Mouse (Mus musculus) thymus, adult 18-20 months (tissue): ENCODE results near the gene Syce3.
"Not testable (repeated sequence)": the region's sequence is repeated elsewhere in the genome, so short reads cannot be mapped to it uniquely, and the experiment has no call there.

Experiments used
- DNase-seq, 2 experiments: peaks; one replicate each; pipeline ENCODE4 v3.0.0; 2022; ENCODE audit warnings: mixed read lengths in 2 of 2

The Syce3 gene

DNA sequence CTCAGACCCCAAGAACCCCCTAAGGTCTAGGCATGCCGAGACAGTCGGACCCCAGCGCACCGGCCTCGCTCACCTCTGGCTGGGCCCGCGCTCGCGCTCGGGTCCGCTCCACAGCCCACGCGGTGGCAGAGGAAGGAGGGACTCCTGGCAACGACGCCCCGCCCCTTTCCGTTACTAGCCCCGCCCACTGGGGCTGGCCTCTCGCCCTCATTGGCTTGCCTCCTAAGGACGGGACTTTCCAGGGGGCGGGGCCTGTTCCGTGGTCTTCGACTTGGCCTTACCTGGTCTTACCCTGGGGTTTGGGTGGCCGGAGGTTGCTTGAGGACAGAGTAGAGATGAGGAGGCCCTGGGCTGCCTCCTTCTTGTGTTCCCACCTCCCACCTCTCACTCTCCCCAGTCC lies at the start of gene Syce3:
Syce3 (minus strand) TSS at position 386 of the 400 bp plus-strand sequence.
- DNase-seq, result no peak

DNA sequence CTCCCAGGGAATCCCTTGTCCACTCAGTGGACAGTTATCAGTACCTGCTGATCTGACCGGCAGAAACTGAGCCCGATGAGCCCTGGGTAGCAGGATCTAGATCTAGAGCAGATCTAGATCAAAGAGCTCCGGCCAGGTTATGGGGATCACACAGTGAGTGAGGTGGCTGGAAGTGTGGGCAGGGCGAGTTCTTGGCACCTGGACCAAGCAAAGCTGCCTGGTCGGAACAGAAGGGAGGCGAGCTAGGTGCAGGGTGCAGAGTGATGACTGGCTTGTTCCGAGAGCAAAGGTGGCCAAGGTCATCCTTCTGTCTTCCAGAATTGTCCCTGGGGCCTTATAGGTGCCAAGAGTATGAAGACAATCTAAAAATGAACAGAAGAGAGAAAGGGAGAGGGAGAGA lies 49.5 kb upstream of the Syce3 start:
- no peak for DNase-seq

DNA sequence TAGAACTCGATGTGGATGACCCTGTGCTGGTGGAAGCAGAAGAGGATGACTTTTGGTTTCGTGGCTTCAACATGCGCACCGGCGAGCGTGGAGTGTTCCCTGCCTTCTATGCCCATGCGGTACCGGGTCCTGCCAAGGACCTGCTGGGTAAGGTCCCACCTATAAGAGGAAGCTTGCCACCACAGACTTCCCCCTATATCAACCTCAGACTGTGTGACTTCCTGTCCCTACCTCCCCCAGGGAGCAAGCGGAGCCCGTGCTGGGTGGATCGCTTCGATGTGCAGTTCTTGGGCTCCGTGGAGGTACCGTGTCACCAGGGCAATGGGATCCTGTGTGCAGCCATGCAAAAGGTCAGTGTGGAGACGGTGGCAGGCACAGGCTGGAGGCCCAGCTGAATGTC lies 48.6 kb upstream of the Syce3 start:
- DNase-seq, result no peak

DNA sequence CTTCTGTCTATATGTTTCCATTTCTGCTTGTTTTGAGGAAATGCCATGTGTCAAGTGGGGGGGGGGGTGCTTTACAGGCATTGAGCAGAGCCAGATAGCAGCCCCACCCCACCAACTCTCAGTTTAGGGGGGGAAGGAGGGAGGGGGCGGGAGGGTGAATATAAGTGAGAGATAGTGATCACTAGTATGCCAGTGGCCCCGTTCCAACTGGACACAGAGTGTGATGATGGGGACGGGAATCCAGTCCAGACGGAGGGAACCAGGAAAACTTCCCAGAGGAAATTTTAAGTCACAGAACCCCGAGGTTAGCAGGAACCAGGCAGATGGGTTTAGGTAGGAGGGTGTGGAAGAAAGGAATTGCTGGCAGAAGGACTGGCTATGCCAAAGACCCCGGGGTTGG lies 45.3 kb upstream of the Syce3 start:
- no peak for DNase-seq

DNA sequence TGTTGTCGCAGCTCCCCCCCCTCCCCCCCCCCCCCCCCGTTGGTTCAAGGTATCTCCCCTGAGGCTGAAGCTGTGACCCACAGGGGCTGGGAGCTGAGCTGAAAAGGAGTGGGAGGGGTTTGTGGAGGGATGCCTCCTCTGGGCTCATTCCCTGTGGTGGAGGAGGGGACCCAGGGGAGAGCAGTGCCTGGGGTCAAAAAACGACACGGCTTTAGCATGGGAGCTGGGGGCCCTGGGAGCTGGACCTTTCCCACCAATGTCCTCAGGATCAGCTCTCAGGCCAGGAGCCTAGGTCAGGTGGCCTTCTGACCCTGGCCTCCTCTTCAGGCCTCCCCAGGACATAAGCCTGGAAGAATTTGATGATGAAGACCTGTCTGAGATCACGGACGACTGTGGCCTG lies 44.6 kb upstream of the Syce3 start:
- no peak for DNase-seq

DNA sequence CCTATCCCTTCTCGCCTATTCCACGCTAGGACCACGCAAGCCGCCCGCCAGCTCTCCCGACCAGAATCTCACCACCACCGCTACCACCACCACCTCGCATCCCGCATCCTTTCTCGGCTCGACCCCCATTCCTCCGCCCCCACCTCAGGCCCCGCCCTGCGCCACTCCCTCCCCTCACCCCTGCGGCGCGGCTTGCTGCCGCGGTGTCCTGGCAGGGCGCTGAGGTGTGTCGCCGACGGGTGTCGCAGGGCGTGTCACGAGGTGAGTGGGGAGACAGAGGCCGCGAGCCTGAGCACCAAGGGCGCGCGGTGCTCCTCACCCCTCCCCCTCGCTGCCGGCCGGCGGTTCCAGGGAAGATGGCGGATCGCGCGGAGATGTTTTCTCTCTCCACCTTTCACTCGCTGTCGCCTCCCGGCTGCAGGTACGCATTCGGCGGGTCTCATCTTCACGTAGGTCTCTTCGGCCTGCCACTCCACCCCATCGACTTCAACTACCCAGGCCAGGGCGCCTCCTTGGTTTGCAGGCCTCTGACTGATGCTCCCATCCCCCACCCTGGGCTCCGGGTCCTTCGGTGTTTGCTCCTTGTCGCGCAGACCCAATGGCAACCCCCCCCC lies 43.7 kb upstream of the Syce3 start, which contains the start of gene Mapk8ip2:
Mapk8ip2 (plus strand) TSS at position 49 of the 614 bp plus-strand sequence.
- no peak for DNase-seq

DNA sequence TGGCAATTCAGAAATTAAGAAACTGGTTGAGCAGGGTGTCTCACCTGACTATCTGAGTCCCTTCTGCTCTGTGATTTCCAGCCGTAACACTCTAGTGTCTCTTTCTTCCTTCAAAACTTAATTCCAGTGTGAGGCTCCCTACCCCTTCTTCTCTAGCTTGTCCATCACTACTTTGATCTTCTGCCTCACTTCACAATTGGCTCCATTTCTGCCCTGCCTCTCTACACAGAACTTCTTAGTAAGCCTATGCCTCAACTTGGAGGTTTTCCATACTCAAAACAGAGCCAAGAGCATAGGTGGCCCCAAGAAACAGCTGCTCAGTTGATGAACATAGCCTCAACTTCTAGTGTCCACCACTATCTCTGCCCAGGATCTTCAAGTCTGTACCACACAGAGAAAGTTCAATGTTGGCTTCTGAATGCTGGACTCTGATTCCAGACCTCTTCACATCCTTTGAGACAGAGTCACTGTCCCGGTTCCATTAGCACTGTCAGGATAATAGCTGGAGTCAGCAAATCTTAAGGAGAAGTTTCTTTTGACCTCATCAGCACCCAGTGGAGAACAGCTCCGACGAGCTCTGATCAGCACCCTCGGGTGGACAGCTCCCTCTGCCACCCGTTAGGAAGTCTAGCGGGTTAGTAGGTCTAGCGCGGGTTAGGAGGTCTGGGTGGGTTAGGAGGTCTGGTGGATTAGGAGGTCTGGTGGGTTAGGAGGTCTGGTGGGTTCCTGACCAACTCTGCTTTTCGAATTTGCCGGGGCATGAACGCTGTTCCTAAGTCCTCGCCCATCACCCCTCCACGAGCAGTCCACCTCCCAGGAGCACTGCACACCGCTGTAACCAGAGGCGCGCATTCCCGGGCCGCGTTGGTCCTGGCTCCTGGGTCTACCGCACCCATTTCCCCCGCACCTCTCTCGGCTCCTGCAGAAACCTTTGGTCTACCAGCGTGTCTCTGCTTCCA lies 42.9 kb upstream of the Syce3 start:
- DNase-seq, result no peak

DNA sequence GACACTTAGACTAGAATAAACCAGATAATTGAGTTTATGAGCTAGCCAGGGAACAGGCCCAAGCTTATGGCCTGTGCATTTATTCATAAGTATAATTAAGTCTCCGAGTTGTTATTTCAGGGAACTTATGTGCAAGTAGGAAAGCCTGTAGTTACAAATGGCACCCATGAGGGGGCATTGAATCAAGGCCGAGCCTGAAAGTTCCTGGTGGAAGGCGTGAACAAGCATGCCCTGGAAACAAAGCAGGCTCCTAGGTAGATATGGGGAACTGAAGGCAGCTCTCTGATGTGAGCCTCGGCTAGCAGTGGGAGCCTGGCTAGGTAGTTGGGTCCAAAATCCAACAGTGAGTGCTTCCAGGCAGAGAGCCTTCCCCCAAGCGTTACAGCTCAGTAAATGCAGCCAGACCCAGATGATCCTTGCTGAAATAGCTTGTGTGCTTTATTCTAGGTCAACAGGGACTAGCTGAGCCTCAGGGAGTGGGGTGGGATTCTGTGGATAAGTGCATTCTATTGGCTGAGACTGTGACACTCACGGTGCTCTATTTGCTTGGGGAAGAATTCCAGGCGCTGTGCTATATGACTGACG lies 32.3 kb upstream of the Syce3 start:
- no peak for DNase-seq

DNA sequence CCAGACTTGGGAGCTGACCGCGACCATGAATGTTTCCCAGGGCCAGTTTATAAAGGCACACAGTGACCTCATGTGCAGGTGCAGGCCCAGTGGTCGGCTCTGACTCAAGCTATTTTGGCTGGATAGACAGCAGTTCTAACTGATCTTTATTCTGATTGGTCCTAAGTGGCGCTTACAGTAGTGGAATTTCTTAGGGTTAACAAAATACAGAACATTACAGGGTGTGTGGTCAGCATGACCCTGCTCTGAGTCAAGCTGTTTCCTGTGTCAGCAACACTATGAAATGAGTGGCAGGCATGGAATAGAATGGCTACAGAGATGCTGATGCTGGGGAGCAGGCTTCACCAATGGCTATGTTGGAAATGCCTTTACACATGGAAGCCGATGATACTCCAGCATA lies 25.6 kb upstream of the Syce3 start:
- DNase-seq, result no peak

DNA sequence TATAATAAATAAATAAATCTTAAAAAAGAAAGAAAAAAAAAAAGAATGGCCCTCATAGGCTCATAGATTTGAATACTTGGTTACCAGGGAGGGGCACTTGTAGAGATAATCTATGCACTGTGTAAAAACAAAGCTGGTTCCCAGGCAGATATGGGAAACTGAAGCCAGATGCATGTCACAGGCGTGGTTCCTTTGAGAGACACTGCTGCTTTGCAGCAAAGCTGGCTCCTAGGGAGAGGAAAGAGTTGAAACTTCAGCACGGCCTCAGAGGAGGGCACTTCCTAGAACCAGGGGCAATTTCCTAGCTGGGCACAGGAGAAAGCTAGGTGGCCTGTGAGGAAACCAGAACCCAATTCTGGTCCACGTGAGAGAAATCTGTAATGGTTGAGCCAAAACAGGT lies 23.8 kb upstream of the Syce3 start:
- DNase-seq, result no peak

DNA sequence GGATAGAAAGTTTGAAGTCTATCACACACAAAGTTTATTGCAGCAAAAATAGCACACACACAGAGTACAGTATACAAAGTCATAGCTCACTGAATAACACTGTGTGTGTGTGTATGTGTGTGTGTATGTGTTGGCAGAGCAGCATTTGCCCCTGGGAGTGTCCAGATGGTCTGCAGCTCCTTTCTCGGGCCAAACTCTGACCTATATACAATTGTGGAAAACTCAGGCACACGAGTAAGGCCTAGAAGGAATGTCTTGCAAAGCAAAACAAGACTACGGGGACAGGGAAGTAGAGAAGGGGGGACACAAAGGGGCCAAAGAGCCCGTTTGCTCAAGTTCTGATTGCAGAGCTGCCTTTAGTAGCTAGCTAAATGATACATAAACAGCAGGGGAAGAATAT lies 22.6 kb upstream of the Syce3 start:
- no peak for DNase-seq

DNA sequence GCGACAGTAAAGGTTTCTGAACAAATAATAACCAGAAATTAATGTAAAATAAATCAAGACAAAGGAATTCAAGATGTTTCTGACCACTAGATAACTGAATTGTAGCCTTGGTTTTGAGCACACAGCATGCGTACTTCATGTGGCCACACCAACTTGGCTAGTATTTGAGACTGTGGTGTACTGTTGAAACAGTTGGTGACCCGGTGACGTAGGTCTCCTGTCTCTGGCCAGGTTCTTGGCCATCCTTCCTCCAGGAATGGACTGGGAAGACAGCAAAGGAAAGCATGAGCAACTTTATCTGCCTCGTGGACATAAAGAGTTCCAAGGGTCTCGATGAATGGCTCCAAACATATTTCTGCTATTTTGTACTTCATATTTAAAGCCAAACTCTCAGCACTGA lies 21.5 kb upstream of the Syce3 start:
- no peak for DNase-seq

DNA sequence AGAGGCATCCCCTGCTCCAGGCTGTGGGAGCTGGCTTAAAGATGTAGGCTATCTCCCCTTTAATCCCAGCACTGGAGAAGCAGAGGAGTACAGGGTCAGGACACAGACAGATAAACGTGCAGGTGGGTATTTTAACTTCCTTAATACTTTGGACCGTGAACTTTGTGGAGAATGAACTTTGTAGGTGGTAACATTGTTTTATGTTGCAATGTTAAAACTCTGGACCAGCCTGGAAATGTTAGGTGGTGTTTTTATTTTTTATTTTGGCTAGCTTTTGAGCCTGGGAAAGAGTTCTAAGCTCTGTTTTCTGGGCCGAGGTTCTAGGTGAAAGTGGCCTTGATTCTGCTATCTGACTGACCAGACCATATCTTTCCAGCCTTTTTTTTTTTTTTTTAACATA lies 21.0 kb upstream of the Syce3 start:
- DNase-seq, result no peak

DNA sequence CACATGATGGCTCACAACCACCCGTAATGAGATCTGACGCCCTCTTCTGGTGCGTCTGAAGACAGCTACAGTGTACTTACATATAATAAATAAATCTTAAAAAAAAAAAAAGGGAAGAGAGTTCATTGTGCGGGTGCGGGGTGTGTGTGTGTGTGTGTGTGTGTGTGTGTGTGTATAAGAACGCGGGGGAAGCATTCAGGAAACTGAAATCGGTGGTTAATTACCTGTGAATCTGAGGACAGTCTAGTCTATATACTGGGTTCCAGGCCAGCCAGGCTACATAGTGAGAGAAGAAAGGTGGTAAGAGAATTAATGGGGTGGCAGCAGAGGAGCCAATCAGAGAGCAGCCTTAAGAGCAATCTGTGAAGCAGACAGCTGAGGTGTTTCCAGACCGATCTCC lies 20.5 kb upstream of the Syce3 start:
- not testable (repeated sequence) for DNase-seq

DNA sequence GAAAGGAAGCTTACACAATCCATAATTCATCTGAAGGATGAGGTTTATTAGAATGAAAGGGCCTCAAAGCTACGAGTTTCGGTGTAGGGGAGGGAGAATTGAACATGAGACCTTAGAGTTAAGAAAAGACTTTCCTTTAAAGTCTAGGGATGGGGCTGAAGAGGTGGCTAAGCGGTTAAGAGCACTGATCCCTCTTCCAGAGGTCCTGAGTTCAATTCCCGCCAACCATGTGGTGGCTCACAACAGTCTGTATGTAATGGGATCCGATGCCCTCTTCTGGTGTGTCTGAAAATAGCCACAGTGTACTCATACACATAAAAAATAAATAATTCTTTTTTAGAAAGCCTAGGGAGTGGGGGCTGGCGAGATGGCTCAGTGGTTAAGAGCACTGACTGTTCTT lies 20.0 kb upstream of the Syce3 start:
- no peak for DNase-seq

DNA sequence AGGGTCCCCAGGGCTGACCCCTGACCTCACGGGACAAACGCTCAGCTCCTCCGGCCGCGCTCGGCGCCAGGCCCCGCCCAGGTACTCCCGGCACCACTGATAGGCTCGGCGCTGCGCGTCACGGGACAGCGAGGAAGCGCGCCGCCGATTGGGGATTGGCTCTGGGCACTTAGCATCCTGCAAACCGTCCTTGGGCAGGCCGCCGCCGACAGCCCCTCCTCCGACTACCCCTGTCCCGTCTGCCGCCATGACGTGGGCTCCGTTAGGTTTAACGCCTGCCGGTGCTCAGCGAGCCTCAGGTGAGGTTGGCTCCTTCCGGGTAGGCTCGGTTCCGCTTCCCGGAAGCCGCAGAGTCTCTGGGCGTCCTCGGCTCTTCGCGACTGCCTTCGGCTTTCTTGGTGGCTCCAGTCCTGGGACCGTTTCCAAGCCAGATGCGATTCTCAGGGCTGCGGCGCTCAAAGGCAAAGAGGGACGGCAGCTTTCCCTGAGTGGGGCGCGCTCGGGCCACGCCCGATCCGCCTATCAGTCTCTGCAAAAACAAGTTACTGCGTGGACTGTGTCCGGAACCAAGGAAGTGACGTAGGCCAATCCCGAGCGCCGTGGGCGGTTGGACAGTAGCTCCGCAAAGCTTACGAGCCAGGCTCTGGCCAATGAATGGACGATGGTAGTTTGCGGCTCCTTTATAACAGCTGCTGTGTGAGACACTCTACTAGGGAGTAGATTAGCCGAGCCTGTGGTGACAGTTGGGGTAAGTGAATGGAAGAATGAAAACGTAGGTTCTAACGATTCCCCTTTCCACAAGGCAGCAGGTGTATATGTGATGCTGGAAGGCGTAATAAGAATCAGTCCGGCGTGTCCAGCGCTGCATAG lies 19.3 kb upstream of the Syce3 start, which contains the start of the genes C730034F03Rik, Gm44502 and Chkb:
C730034F03Rik (plus strand) TSS at position 238 of the 870 bp plus-strand sequence.
Gm44502 (minus strand) TSS at position 345 of the 870 bp plus-strand sequence.
Chkb (minus strand) TSS at position 557 of the 870 bp plus-strand sequence.
- DNase-seq, result peak; percentile 91 to 92

DNA sequence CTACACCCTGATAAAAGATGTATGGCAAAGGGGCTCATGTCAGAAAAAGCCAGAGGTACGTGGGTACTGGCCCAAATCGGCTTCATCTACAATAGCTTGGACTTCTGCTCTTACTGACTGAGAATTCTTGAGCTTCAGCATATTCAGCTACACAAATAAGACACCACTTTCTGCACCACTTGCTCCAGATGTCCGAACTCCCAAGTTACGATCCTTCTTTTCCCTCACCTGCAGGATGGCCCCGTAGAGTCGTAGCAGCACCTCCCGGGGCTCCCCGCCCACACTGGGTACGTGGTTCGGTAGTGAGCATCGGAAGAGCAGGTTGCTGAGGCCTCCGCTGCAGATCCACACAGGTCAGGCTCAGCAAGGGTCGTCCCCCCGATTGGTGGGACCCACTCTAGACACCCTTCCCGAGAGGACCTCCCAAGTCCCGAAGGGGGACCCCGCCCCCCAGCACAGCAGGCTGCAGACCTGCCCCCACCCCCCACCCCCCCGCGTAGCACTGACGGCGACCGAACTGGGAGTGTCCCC lies 18.6 kb upstream of the Syce3 start:
- no peak for DNase-seq

DNA sequence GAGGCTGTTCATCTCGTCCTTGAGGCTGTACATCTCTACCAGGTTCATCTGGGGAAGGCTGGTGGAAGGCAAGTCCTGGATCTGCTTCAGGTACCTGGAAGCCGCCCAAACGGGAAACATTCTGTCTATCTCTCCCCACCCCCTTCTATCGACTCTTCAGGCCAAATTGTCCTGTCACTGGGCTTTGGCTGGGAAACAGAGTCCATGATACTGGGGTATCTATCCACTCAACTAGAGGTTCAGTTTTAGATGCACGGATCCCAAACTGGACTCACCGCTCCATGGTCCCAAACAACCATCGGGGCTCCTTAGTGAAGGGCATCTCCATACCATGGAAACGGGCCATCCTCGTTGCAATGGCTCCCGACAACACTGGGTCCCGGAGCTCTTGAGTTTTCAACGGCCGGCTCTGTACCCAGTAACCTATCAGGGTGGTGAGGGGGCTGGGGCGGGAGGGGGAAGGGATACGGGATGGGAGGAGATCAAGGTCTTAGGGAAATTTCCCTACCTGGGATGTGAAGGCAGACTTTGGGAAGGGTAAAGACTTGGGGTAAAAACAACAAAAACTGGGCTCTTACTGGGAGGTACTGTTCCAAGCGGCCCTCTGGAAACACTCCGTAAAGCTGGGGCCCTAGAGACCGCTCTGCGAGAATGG lies 18.0 kb upstream of the Syce3 start:
- no peak for DNase-seq

DNA sequence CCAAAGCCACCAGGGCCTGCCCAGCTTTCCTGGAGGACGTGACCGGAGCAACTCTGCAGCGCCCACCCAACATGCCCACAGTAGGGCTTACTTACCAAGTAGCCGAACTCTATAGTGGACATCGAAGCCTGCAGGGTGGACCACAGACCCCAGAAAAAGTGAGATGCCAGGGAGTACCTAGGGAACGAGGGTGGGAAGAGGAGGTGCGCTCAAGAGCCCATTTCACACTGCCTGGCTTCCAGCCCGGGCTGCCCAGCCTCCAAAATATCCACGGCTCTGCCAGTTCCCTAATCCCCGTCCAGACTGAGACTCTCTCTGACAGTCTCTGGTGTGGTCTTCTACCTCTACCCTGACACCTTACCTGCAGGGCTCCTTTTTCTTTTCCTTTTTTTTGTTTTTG lies 16.4 kb upstream of the Syce3 start:
- DNase-seq, result no peak

DNA sequence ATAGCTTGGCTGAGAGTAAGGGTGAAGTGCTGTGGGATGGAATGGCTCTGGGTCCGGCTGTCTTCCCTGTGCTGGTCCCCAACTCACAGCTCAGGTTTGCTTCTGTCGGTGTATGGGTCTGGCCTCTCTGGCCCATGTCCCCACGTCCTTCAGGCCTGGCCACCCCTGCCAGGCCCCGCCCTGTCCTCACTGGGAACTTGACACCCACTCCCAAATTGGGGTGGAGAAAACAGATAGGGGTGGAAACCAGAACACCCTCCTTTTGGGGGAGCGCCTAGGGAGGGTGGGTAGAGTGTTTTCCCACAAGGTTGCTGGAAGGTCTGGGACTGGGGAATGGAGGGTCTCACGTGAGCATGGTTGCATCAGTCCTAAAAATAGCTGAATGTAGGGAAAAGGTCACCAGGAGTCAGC lies 15.4 kb upstream of the Syce3 start, which contains the start of gene Cpt1b:
Cpt1b (minus strand) TSS at position 153 of the 411 bp plus-strand sequence.
- DNase-seq, result no peak

DNA sequence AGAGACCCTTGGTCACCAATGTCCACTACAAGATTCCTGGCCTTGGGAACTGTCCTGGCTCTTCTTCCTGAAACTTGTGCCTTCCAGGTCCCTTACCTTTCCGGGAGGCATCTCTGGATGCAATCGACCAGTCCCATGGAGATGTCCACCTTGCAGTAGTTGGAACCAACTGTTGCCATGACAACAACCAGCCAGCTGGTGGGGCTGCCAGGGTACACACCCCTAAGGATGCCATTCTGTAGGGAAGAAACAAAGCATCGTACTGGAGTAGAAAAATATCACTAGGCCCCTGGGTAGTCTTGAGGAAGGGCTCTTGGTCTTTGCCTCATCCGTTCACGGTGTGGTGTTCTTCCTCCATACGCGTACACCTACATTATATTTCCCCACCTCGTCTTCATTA lies 14.3 kb upstream of the Syce3 start:
- no peak for DNase-seq

DNA sequence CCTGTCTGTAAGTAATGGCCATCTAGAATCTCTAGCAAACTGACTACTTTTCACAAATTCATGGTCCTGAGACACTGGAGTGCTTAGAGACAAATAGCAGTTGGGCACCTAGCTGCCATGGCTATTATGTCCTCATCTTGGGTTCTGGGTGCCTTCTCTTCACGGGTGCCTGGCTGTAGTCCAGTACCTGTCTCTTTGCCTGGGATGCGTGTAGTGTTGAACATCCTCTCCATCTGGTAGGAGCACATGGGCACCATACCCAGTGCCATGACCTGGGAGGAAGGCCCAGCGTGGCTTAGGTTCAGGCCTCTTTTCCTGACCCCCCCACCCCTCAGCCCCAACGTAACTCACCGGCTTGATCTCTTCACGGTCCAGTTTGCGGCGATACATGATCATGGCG lies 11.6 kb upstream of the Syce3 start:
- DNase-seq, result no peak
